Mouse (Mus musculus): Measurements from ENCODE around the gene Cd44.

Gene Cd44

GRCm38 (mm10) chr2:102820790-102821189, 80.7 kb downstream of the Cd44 start:
- no peak for DNase-seq (ENCODE audit: low read depth, low spot score)

GRCm38 (mm10) chr2:102820225-102820711, 81.2 kb downstream of the Cd44 start:
- no peak for DNase-seq (ENCODE audit: low read depth, low spot score)

DNA sequence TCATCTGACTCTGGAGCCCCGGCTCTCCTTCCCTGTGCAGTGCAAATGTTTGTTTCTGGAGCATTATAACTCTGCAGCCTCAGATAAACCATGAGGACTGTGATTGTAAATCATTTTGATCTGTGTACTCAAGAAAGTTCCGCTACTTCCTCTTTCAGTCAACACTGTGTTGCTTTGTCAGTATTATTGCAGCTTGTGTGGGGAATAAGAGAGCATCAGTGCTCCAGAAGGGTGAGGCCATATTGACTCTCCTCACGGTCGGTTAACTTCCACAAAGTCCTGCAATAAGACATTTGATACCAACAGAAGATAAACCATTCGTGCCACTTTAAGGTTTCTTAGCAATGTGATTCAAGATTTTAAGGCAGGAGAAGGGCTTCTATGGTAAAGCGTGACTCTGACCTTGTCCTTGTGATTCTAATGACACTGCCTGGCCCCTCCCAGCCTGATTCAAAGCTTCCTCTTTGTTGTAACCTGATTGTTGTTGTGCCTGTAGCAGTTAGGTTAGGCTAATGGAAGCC, 86.1 kb downstream of the Cd44 start:
- no peak for DNase-seq (ENCODE audit: low read depth, low spot score)

- no peak for DNase-seq (ENCODE audit: low read depth, low spot score)
Observed at GRCm38 (mm10) chr2:102812756-102813155, 88.7 kb downstream of the Cd44 start.

DNA sequence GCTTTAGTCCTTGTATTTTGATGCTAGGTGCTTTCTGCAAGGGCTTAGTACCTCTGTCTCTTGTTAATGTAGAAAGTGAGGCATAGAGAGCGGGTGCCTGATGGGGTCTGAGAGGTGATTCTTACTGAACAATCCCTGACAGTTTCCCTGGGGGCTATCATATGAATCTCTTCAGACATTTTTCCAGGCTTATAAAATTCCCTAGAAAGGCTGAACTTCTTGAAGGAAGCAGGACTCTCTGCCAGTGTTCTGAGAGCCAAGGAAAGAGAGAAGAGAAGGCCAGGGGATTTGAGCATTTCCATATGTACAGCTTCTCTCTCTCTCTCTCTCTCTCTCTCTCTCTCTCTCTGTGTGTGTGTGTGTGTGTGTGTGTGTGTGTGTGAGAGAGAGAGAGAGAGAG, 92.0 kb downstream of the Cd44 start:
- no peak for DNase-seq (ENCODE audit: low read depth, low spot score)

DNA sequence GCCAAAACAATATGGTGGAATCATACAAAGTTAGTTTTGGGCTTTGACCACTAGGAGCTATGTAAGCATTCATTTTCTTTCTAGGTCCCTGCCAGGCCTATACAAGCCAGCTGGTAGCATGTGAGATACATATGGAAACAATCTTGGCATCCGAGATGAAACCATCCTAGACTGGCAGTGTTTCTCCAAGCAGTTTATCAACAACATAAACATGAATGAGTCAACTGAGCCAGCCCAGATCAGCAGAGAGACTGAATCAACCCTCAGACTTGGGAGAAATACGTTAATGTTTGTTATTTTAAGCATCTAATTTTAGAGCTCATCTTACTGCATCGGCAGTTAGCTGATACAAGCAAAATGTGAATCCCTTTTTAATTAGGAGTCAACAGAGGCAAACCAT, 93.8 kb downstream of the Cd44 start:
- no peak for DNase-seq (ENCODE audit: low read depth, low spot score)

DNA sequence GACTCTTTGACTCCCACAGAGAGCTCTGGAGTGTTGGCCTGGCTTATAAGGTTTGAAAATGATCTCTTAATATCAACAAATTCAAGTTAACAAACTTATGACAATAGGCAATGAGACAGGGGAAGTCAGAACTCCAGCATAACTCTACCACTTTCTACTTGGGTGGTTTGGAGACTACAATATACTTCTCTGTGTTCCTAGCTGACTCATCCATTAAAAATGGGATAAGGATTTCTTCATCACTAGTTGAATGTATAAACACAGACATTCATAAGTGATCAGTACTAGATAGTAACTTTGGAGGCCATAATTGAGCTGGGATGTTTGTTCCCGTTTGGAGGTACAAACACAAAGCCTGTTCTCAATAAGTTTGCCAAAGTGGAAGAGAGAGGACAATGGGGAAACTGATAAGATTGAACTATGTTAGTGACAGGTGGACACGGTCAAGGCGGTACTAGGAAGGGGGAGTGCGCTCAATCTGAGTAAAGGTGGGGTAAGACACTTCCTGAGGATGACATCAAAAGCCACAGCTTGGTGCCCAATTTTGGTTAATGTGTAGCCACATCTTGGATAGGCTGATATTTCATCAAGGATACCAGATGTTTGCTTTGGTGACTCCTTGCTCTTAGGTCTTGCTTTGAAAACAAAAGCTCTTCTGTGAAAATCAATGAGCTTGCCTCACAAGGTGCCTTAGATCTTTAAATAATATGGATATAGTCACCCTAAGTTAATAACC, 95.5 kb downstream of the Cd44 start:
- DNase-seq (ENCODE audit: low read depth, low spot score): no peak

- no peak for DNase-seq (ENCODE audit: low read depth, low spot score)
Observed at GRCm38 (mm10) chr2:102805283-102805682, 96.2 kb downstream of the Cd44 start.

GRCm38 (mm10) chr2:102804109-102804508, 97.4 kb downstream of the Cd44 start:
- no peak for DNase-seq (ENCODE audit: low read depth, low spot score)

DNA sequence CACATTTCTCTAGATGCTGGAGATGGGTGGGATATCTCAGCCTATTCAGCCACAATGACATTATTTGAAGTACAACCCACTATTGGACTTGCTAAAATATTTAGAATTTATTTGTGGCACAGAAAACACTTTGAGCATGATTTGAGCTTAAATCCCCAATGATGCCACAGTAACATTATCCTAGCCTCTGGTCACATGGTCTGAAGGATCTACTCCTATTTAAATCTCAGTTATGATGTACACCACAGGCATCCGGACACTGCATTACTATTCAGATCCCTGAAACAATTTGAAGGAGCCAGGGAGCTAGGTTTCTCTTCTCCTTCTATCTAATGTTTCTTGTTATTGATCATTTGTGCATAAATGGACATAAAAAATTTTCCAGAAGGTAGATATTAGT, 99.6 kb downstream of the Cd44 start:
- no peak for DNase-seq (ENCODE audit: low read depth, low spot score)

GRCm38 (mm10) chr2:102798149-102798548, 103.3 kb downstream of the Cd44 start:
- DNase-seq (ENCODE audit: low read depth, low spot score): no peak

- no peak for DNase-seq (ENCODE audit: low read depth, low spot score)
Observed at GRCm38 (mm10) chr2:102795034-102795433, 106.4 kb downstream of the Cd44 start.

DNA sequence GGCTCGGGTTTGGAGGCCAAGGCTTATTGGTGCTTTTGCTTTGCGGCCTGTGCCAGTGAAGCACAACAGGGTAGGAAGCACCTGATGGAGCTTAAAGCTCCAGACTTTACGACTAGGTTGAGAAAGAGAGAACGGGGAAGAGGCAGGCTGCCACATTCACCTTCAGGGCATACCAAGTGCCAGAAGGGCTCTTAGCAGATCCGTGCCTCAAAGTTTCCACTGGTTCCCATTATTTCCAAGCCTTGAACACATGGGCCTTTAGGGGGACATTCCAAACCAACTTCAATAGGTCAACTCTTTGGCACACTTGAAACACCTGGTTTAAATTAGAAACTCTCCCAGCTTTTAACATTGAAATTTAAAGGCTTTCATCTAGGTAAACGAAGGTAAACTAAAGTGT, 108.7 kb downstream of the Cd44 start:
- DNase-seq (ENCODE audit: low read depth, low spot score): no peak

- no peak for DNase-seq (ENCODE audit: low read depth, low spot score)
Observed at GRCm38 (mm10) chr2:102791641-102792040, 109.8 kb downstream of the Cd44 start.

- no peak for DNase-seq (ENCODE audit: low read depth, low spot score)
Observed at GRCm38 (mm10) chr2:102785696-102786095, 115.8 kb downstream of the Cd44 start.

GRCm38 (mm10) chr2:102782751-102783150, 118.7 kb downstream of the Cd44 start:
- DNase-seq (ENCODE audit: low read depth, low spot score): no peak

DNA sequence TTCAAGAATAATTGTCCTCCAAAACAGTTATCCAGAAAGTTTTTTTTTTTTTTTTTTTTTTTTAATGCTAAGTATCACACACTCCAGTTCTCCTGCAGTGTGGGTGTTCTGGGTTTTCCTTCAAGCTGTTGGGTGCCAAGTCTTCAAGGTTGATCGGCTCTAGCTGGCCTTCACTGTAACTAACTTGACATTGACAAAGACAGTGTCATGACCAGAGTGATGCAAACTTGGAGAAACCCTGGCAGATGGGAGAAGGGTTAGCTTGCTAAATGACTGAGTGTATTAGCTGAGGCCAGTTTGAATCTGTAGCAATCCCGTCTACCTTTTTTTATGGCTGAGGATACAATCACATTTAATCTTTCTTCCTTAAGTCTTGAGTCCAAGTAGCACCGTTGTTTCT, 123.3 kb downstream of the Cd44 start:
- no peak for DNase-seq (ENCODE audit: low read depth, low spot score)

DNA sequence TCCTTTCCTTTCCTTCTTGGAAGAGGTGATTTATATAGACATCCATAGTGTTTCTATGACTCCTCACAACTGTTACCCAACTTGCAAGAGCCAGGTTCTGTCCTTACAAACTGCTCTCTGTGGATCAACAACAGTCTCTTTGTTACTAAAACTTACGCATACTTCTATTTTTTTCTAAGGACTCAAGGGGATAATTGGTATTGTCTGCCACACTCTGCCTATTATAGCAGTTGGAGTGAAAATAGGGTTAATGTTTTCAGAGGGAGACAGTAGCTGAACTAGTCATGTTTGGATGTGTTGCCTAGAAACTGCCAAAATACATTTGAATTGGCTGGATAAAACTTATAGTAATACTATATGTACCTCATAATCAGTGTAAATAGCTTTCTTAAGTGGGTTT, 125.9 kb downstream of the Cd44 start:
- DNase-seq (ENCODE audit: low read depth, low spot score): no peak

- DNase-seq (ENCODE audit: low read depth, low spot score): no peak
Observed at GRCm38 (mm10) chr2:102774700-102775099, 126.8 kb downstream of the Cd44 start.

GRCm38 (mm10) chr2:102772276-102772675, 129.2 kb downstream of the Cd44 start:
- no peak for DNase-seq (ENCODE audit: low read depth, low spot score)

DNA sequence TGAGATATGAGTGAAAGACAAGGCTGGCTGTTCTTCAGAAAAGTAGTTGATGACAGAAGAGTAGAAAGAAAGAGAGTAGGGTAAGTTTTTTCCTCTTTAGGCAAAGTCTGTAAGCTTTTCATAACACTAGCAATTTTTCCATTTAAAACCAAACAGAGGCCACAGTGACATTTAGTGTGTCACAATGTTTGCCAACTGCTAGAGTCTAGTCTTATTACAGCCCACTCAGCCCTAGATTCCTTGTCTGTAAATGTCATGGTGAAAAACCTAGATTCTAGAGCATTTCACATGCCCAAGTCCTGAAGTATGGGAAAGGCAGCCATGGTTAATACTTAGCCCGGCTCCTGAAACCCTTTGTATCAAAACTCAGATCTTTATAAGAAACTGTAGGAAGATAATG, 130.2 kb downstream of the Cd44 start:
- DNase-seq (ENCODE audit: low read depth, low spot score): no peak

- no peak for DNase-seq (ENCODE audit: low read depth, low spot score)
Observed at GRCm38 (mm10) chr2:102768267-102768666, 133.2 kb downstream of the Cd44 start.

GRCm38 (mm10) chr2:102764602-102765374, 136.7 kb downstream of the Cd44 start:
- no peak for DNase-seq (ENCODE audit: low read depth, low spot score)

All from brain, embryonic 18.5 days (tissue).